Comparison of ENCODE assay signal across 7 mouse cellular contexts in the genomic region with DNA sequence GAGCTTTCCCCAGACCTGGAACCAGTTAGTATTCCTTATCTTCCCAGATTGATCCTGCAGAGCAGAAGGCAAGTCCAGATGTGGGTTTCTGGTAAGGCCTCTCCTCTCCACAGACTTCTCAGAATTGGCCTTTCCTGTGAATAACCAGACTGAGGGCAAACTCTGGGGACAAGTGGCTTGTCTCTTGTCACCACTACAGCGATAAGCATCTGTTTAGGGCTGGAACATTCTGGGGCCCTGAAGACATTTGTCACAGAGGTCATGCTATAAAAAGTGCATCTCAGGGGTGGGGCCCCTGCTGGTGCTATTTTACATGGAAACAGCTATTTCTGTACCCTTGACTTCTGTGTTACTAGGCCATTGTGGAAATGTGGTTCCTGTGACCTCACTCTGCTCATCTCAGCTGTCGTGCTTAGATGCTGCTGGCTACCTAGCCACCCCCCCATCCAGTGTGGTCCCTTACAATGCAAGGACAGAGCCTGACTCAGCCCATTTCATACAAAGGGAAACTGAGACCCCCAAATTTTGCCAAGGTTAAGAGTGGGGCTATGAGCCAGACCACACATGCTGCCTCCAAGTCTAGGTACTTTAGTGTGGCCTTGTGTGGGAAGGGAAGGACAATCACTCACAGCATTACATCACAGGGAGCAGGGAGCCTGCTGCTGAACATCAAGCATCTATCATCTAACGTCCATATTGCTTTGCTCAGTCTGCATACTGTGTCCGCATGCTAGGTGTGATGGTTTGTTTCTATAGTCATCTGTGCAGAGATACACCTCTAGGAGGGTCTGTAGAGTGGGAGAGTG.
DNase-seq lines count a peak whose midpoint lies in the region; ATAC-seq lines count a peak whose summit lies in the region.

No protein-coding gene starts in this region.

- ATAC-seq in inflammation-experienced regulatory T-cells, adult 6 months = peak; percentile 77
- peak; percentile 28; the same call in 1 of the 2 replicates for ATAC-seq in neutrophil, adult 5-6 weeks (ENCODE audit: extremely low read depth, insufficient number of reproducible peaks, low FRiP score, poor library complexity, severe bottlenecking)

- peak; percentile 37 to 40 for DNase-seq in spleen, postnatal 36 days (ENCODE audit: low spot score in 2 of 2)
- DNase-seq in spleen, postnatal 4 days (ENCODE audit: low spot score in 2 of 2) = no peak
- peak; percentile 74 for DNase-seq in c-Kit-negative CD71-positive TER-119-positive erythroid progenitor cells, embryonic 14.5 days (ENCODE audit: low read depth, low spot score)
- DNase-seq in kidney, postnatal 25 days = no peak
- no peak for DNase-seq in frontal cortex, postnatal 36 days (ENCODE audit: low spot score in 2 of 2)

Comparison
In these comparisons a context has a peak if more than half of its experiments do, and no peak if none do; other contexts are left out.
1. DNase-seq: peak in spleen, postnatal 36 days (2 of 2) and c-Kit-negative CD71-positive TER-119-positive erythroid progenitor cells, embryonic 14.5 days (single experiment); none in spleen, postnatal 4 days (0 of 2), kidney, postnatal 25 days (0 of 2) and frontal cortex, postnatal 36 days (0 of 2).